Mouse (Mus musculus) stomach, embryonic 15.5 days (tissue): Measurements from ENCODE around the gene Gm9913. TPM values are rescaled to one million over a fixed set of nuclear protein-coding genes. Genes with fewer than 3 reads are reported as not detected.
A peak's percentile ranks its signal among the peaks of the same experiment; 100 is the strongest.

Experiments used
- ATAC-seq: fragments of 200-750 bp; cut with Nextera tagmentation; 2 replicates; pipeline ENCODE4 v1.8.0; 2017; ENCODE audit warnings: low read depth, moderate number of reproducible peaks, moderate TSS enrichment; ENCODE audit not compliant: insufficient read depth, low FRiP score
- H3K27ac ChIP-seq: fragments of 300-500 bp; sonication (generic); 2 replicates; pipeline ENCODE4 v1.5.1; 2015; ENCODE audit warnings: mild to moderate bottlenecking, inconsistent platforms
- H3K27me3 ChIP-seq: fragments of 300-500 bp; sonication (generic); replicated peaks from 2 replicates; pipeline ENCODE4 v1.6.1; 2015; ENCODE audit warnings: inconsistent platforms
- H3K36me3 ChIP-seq: fragments of 300-500 bp; sonication (generic); 2 replicates; pipeline ENCODE4 v1.6.1; 2015; ENCODE audit warnings: inconsistent platforms
- H3K4me1 ChIP-seq: fragments of 300-500 bp; sonication (generic); 2 replicates; pipeline ENCODE4 v1.6.1; 2015; ENCODE audit warnings: inconsistent platforms
- H3K4me2 ChIP-seq: fragments of 300-500 bp; sonication (generic); 2 replicates; pipeline ENCODE4 v1.6.1; 2015; ENCODE audit warnings: mild to moderate bottlenecking, inconsistent platforms
- H3K4me3 ChIP-seq: fragments of 300-500 bp; sonication (generic); replicated peaks from 2 replicates; pipeline ENCODE4 v1.5.1; 2015; ENCODE audit warnings: inconsistent platforms
- H3K9ac ChIP-seq: fragments of 300-500 bp; sonication (generic); 2 replicates; pipeline ENCODE4 v1.6.1; 2015; ENCODE audit warnings: inconsistent platforms
- H3K9me3 ChIP-seq: fragments of 300-500 bp; sonication (generic); 2 replicates; pipeline ENCODE4 v1.6.1; 2016; ENCODE audit warnings: inconsistent platforms
- WGBS: fragments of 180-500 bp; shearing (Covaris S2); methylation state at CpG from one replicate; pipeline ENCODE4 v1.1.7; 2015; 5-methylcytosine and 5-hydroxymethylcytosine counted together
- polyA plus RNA-seq: library from polyadenylated mRNA; unstranded; fragments of >200 nt; fragmentation: Nextera tagmentation; extraction: Ambion mirVana; gene quantifications from 2 replicates; pipeline ENCODE4 v1.2.1, GENCODE M21; 2015

Gene Gm9913
- polyA plus RNA-seq, 1 experiment from 2014 or later, result 0.45 TPM

GRCm38 (mm10) chr2:125501526-125501925, 3.4 kb upstream of the Gm9913 start:
- Histone ChIP-seq H3K9ac (no peak overlapping the region), H3K9me3 (no peaks in the 10 kb centered on the region), H3K4me3 (no peak overlapping the region), H3K4me1 (no peaks in the 10 kb centered on the region), H3K36me3 (no peaks in the 10 kb centered on the region), H3K4me2 (no peak overlapping the region), H3K27me3 (peaks cover 9% of the 10 kb centered on the region; the same call in 1 of the 2 replicates), H3K27ac (no peak overlapping the region)
- ATAC-seq, result no peak

- Histone ChIP-seq H3K9ac (peak overlapping the region; percentile 81), H3K9me3 (no peaks in the 10 kb centered on the region), H3K36me3 (no peaks in the 10 kb centered on the region), H3K27me3 (peaks cover 9% of the 10 kb centered on the region; the same call in 1 of the 2 replicates), H3K4me1 (0 out of 2 replicates have a peak, but pooled peaks cover 4% of the 10 kb centered on the region), H3K4me3 (peak overlapping the region; percentile 63), H3K27ac (peak overlapping the region; percentile 94), H3K4me2 (peak overlapping the region; percentile 89)
- under 1% methylated on average over 48 of the region's 48 CpGs for WGBS
- ATAC-seq, result peak; percentile 47
Observed at GRCm38 (mm10) chr2:125505746-125506315, 942 bp downstream of the Gm9913 start.

- WGBS, result 2% methylated on average over 37 of the region's 37 CpGs
- Histone ChIP-seq H3K27me3 (peaks cover 9% of the 10 kb centered on the region; the same call in 1 of the 2 replicates), H3K9me3 (no peaks in the 10 kb centered on the region), H3K27ac (peak overlapping the region; percentile 94), H3K4me3 (peak overlapping the region; percentile 63), H3K4me1 (0 out of 2 replicates have a peak, but pooled peaks cover 4% of the 10 kb centered on the region), H3K9ac (peak overlapping the region; percentile 81), H3K36me3 (no peaks in the 10 kb centered on the region), H3K4me2 (peak overlapping the region; percentile 89)
- ATAC-seq, result peak; percentile 85
Observed at GRCm38 (mm10) chr2:125506316-125507054, 1.6 kb downstream of the Gm9913 start.

- WGBS, result 84% methylated on average over 4 of the region's 4 CpGs
Observed at GRCm38 (mm10) chr2:125507893-125508292, 3.0 kb downstream of the Gm9913 start, which contains the start of gene Fbn1. Fbn1 (minus strand) TSS chr2:125507993.

GRCm38 (mm10) chr2:125508381-125508780, 3.5 kb downstream of the Gm9913 start:
- H3K4me3 ChIP-seq, result no peak overlapping the region
- H3K4me2 ChIP-seq, result no peak overlapping the region
- peaks cover 9% of the 10 kb centered on the region; the same call in 1 of the 2 replicates for H3K27me3 ChIP-seq
- H3K27ac ChIP-seq, result no peak overlapping the region
- no peak overlapping the region for H3K9ac ChIP-seq
- H3K4me1 ChIP-seq, result 0 out of 2 replicates have a peak, but pooled peaks cover 4% of the 10 kb centered on the region
- WGBS, result 89% methylated on average over 5 of the region's 5 CpGs
- no peaks in the 10 kb centered on the region for H3K9me3 ChIP-seq
- no peaks in the 10 kb centered on the region for H3K36me3 ChIP-seq
- no peak for ATAC-seq

More at GRCm38 (mm10) chr2:125507893-125508292, 3.0 kb downstream of the Gm9913 start, which contains the start of gene Fbn1:
- Histone ChIP-seq H3K4me2 (peak within 1 kb of the TSS; percentile 89), H3K9me3 (no peaks in the 10 kb centered on the region), H3K27ac (peak within 1 kb of the TSS; percentile 94), H3K4me1 (0 out of 2 replicates have a peak, but pooled peaks cover 4% of the 10 kb centered on the region), H3K4me3 (peak within 1 kb of the TSS; percentile 63), H3K27me3 (peaks cover 9% of the 10 kb centered on the region; the same call in 1 of the 2 replicates), H3K9ac (peak within 1 kb of the TSS; percentile 44), H3K36me3 (no peaks in the 10 kb centered on the region)
- no peak for ATAC-seq

- WGBS, result 73% methylated on average over 2 of the region's 2 CpGs
- H3K27ac ChIP-seq, result no peak overlapping the region
- H3K27me3 ChIP-seq, result peaks cover 5% of the 10 kb centered on the region; the same call in 1 of the 2 replicates
- H3K9me3 ChIP-seq, result no peaks in the 10 kb centered on the region
- H3K4me3 ChIP-seq, result no peak overlapping the region
- no peak for ATAC-seq
- no peak overlapping the region for H3K9ac ChIP-seq
- H3K4me2 ChIP-seq, result no peak overlapping the region
- 0 out of 2 replicates have a peak, but pooled peaks cover 4% of the 10 kb centered on the region for H3K4me1 ChIP-seq
- H3K36me3 ChIP-seq, result no peaks in the 10 kb centered on the region
Observed at GRCm38 (mm10) chr2:125510752-125511151, 5.9 kb downstream of the Gm9913 start.

- Histone ChIP-seq H3K4me2 (no peak overlapping the region), H3K4me3 (no peak overlapping the region), H3K27ac (no peak overlapping the region), H3K27me3 (no peaks in the 10 kb centered on the region), H3K9ac (no peak overlapping the region), H3K36me3 (no peaks in the 10 kb centered on the region), H3K4me1 (0 out of 2 replicates have a peak, but pooled peaks cover under 1% of the 10 kb centered on the region), H3K9me3 (no peaks in the 10 kb centered on the region)
- 72% methylated on average over 4 of the region's 4 CpGs for WGBS
- ATAC-seq, result no peak
Observed at GRCm38 (mm10) chr2:125511898-125512297, 7.0 kb downstream of the Gm9913 start.

GRCm38 (mm10) chr2:125512544-125512943, 7.7 kb downstream of the Gm9913 start:
- Histone ChIP-seq H3K27ac (no peak overlapping the region), H3K9me3 (no peaks in the 10 kb centered on the region), H3K4me2 (no peak overlapping the region), H3K4me1 (no peaks in the 10 kb centered on the region), H3K36me3 (no peaks in the 10 kb centered on the region), H3K27me3 (no peaks in the 10 kb centered on the region), H3K4me3 (no peak overlapping the region), H3K9ac (no peak overlapping the region)
- ATAC-seq, result no peak
- 65% methylated on average over 4 of the region's 4 CpGs for WGBS

- ATAC-seq, result no peak
- Histone ChIP-seq H3K27me3 (no peaks in the 10 kb centered on the region), H3K9me3 (no peaks in the 10 kb centered on the region), H3K9ac (no peak overlapping the region), H3K4me2 (no peak overlapping the region), H3K4me1 (no peaks in the 10 kb centered on the region), H3K4me3 (no peak overlapping the region), H3K36me3 (no peaks in the 10 kb centered on the region), H3K27ac (no peak overlapping the region)
- 36% methylated on average over 3 of the region's 3 CpGs for WGBS
Observed at GRCm38 (mm10) chr2:125514391-125514790, 9.5 kb downstream of the Gm9913 start.

- H3K36me3 ChIP-seq, result no peaks in the 10 kb centered on the region
- H3K27ac ChIP-seq, result no peak overlapping the region
- no peak overlapping the region for H3K4me3 ChIP-seq
- H3K4me1 ChIP-seq, result no peaks in the 10 kb centered on the region
- no peak overlapping the region for H3K4me2 ChIP-seq
- no peak overlapping the region for H3K9ac ChIP-seq
- 54% methylated on average over 12 of the region's 12 CpGs for WGBS
- no peaks in the 10 kb centered on the region for H3K27me3 ChIP-seq
- no peaks in the 10 kb centered on the region for H3K9me3 ChIP-seq
- no peak for ATAC-seq
Observed at GRCm38 (mm10) chr2:125515291-125516057, 10.6 kb downstream of the Gm9913 start.

- Histone ChIP-seq H3K4me1 (no peaks in the 10 kb centered on the region), H3K27ac (0 out of 2 replicates have a peak overlapping the region, but pooled peaks have one; percentile 28), H3K9me3 (no peaks in the 10 kb centered on the region), H3K27me3 (no peaks in the 10 kb centered on the region), H3K4me3 (no peak overlapping the region), H3K9ac (no peak overlapping the region), H3K36me3 (no peaks in the 10 kb centered on the region), H3K4me2 (no peak overlapping the region)
- ATAC-seq, result peak; percentile 43; the same call in 1 of the 2 replicates
- WGBS, result 13% methylated on average over 4 of the region's 4 CpGs
Observed at GRCm38 (mm10) chr2:125516594-125516993, 11.7 kb downstream of the Gm9913 start.
